In genomic region chr2:133522121-133522520, GRCm38 (mm10) we compare ENCODE assay signal across 15 mouse cellular contexts. TPM values are rescaled to one million over a fixed set of nuclear protein-coding genes. Genes with fewer than 3 reads are reported as not detected.
DNase-seq lines count a peak whose midpoint lies in the region; ATAC-seq lines count a peak whose summit lies in the region.
"Had no signal": no experiment of that assay in that cellular context is flagged by ENCODE, and none has a peak within 500 bp of the region (broad histone marks: within the 10 kb centered on the region; RNA-seq: fewer than 3 reads in every experiment).

No protein-coding gene starts in this region.

- H3K9me3 ChIP-seq in kidney, embryonic 14.5 days (ENCODE audit: control insufficient read depth, low read length) = no peaks in the 10 kb centered on the region
- H3K9me3 ChIP-seq: liver, embryonic 12.5 days had no signal

- H3K4me1 ChIP-seq in kidney, embryonic 14.5 days (ENCODE audit: control insufficient read depth, insufficient read depth, low read length) = 0 out of 2 replicates have a peak, but pooled peaks cover 4% of the 10 kb centered on the region
- H3K4me1 ChIP-seq: liver, embryonic 12.5 days had no signal

- no peak overlapping the region for H3K4me2 ChIP-seq in kidney, embryonic 14.5 days (replicated peaks; ENCODE audit: low read depth, low read length)
- H3K4me2 ChIP-seq: liver, embryonic 12.5 days had no signal

- peak; percentile 14 for DNase-seq in kidney, adult 11 months
- peak; percentile 65 for DNase-seq in gastrocnemius, adult 18-20 months (ENCODE audit: low spot score)
- peak; percentile 36 to 47 for DNase-seq in heart, adult 9 months (ENCODE audit: low spot score in 2 of 2)
- DNase-seq in kidney, postnatal 36 days = peak; percentile 35 to 43
- DNase-seq in right cerebral cortex, postnatal 25 days = no peak
- DNase-seq in layer of hippocampus, adult 18-20 months (ENCODE audit: low spot score in 2 of 2) = no peak
- DNase-seq: adrenal gland, postnatal 25 days; midbrain, embryonic 14.5 days; right cerebral cortex, postnatal 4 days had no signal

- no peak overlapping the region for H3K4me3 ChIP-seq in kidney, embryonic 14.5 days (ENCODE audit: low read length)
- H3K4me3 ChIP-seq: erythroblast, embryonic 14.5 days; liver, embryonic 12.5 days had no signal

- no peaks in the 10 kb centered on the region for H3K36me3 ChIP-seq in kidney, embryonic 14.5 days (ENCODE audit: control insufficient read depth, insufficient read depth, low read length)
- H3K36me3 ChIP-seq: G1E; liver, embryonic 12.5 days had no signal

- WGBS in kidney, embryonic 14.5 days = 73% methylated on average over 2 of the region's 2 CpGs

- no peak overlapping the region for H3K9ac ChIP-seq in kidney, embryonic 14.5 days (ENCODE audit: low read depth, low read length)
- H3K9ac ChIP-seq: liver, embryonic 12.5 days had no signal

- ATAC-seq in kidney, embryonic 14.5 days (ENCODE audit: low FRiP score, low TSS enrichment) = no peak
- ATAC-seq: hindbrain, postnatal 0 days; liver, embryonic 12.5 days had no signal

- no peaks in the 10 kb centered on the region for H3K27me3 ChIP-seq in kidney, embryonic 14.5 days (ENCODE audit: control insufficient read depth, insufficient read depth, low read length)
- H3K27me3 ChIP-seq: liver, embryonic 12.5 days had no signal

- H3K27ac ChIP-seq in kidney, embryonic 14.5 days (ENCODE audit: low read depth, low read length) = no peak overlapping the region
- H3K27ac ChIP-seq: hindbrain, postnatal 0 days; liver, embryonic 12.5 days; macrophage had no signal

RNA-seq across cellular contexts. Expression of gene Bmp2, which starts 29.8 kb away (rescaled TPM):
- 8.1 and 12.6 TPM in 2 replicates for polyA plus RNA-seq in kidney, embryonic 14.5 days (2014; fragmentation: Nextera tagmentation; extraction: Ambion mirVana)
- total RNA-seq in gastrocnemius, adult 18-20 months (2021) = 1 to 10 TPM; 1.6 to 2.2 TPM
- 1 to 10 TPM; 1.4 to 1.7 TPM for total RNA-seq in layer of hippocampus, adult 18-20 months (2021)
- polyA plus RNA-seq: G1E had no signal

Comparison
In these comparisons a context has a peak if more than half of its experiments do, and no peak if none do; other contexts are left out.
1. DNase-seq: peak in kidney, adult 11 months (single experiment), gastrocnemius, adult 18-20 months (single experiment), heart, adult 9 months (2 of 2) and kidney, postnatal 36 days (2 of 2); none in right cerebral cortex, postnatal 25 days (single experiment) and layer of hippocampus, adult 18-20 months (0 of 2).